Mouse (Mus musculus) CH12.LX (cell line): ENCODE measurements around the gene Cacna2d1. TPM values are rescaled to one million over a fixed set of nuclear protein-coding genes. Genes with fewer than 3 reads are reported as not detected.

ENCODE experiments used
- DNase-seq: peaks from one replicate; pipeline ENCODE4 v3.0.0-alpha.2; 2013; ENCODE audit errors: extremely low read depth
- H3K27ac ChIP-seq: 2 replicates; pipeline ENCODE4 v1.5.1; 2012; ENCODE audit warnings: low read depth, mild to moderate bottlenecking, control low read depth, moderate library complexity; ENCODE audit not compliant: insufficient read depth
- H3K27me3 ChIP-seq: replicated peaks from 2 replicates; pipeline ENCODE3; 2012; ENCODE audit warnings: inconsistent platforms
- H3K36me3 ChIP-seq, 2 experiments: replicated peaks in 1 of 2; 2 replicates each; pipeline versions ENCODE3 to v1.6.1; 2012; ENCODE audit warnings: inconsistent platforms in 1 of 2, low read length in 1 of 2, mild to moderate bottlenecking in 1 of 2, mixed read lengths in 1 of 2, moderate library complexity in 1 of 2; ENCODE audit not compliant: control insufficient read depth in 1 of 2, insufficient read depth in 1 of 2
- H3K4me1 ChIP-seq, 2 experiments: 2 replicates each; pipeline ENCODE4 v1.6.1; 2012; ENCODE audit warnings: inconsistent platforms in 1 of 2, moderate library complexity in 1 of 2; ENCODE audit not compliant: insufficient read depth in 2 of 2, control insufficient read depth in 1 of 2
- H3K4me2 ChIP-seq: 2 replicates; pipeline ENCODE4 v1.6.1; 2012; ENCODE audit warnings: low read depth, mild to moderate bottlenecking, control low read depth; ENCODE audit not compliant: poor library complexity, insufficient read depth, severe bottlenecking
- H3K4me3 ChIP-seq, 3 experiments: fragments of 150-350 bp in 1 of 3; sonication (generic) in 1 of 3; replicated peaks in 1 of 3; 2 replicates each; pipeline versions ENCODE3 to v1.5.1; 2011 to 2012; ENCODE audit warnings: low read depth in 2 of 3, low read length in 2 of 3, mild to moderate bottlenecking in 2 of 3, moderate library complexity in 2 of 3, control low read depth in 1 of 3, improper control_type of control experiment in 1 of 3, inconsistent platforms in 1 of 3, mixed read lengths in 1 of 3; ENCODE audit not compliant: poor library complexity in 1 of 3
- H3K79me2 ChIP-seq: replicated peaks from 2 replicates; pipeline ENCODE4 v1.6.1; 2012; ENCODE audit warnings: mild to moderate bottlenecking, moderate library complexity; ENCODE audit not compliant: control insufficient read depth, poor library complexity, insufficient read depth, severe bottlenecking; ENCODE audit errors: extremely low read depth
- H3K9ac ChIP-seq: 2 replicates; pipeline ENCODE4 v1.6.1; 2012; ENCODE audit warnings: low read depth, mild to moderate bottlenecking, control low read depth, moderate library complexity; ENCODE audit not compliant: insufficient read depth
- H3K9me3 ChIP-seq: replicated peaks from 2 replicates; pipeline ENCODE3; 2012; ENCODE audit warnings: low read length, inconsistent platforms, mixed read lengths
- BHLHE40 ChIP-seq: IDR thresholded peaks from 2 replicates; pipeline ENCODE4 v1.6.1; 2011; ENCODE audit warnings: mild to moderate bottlenecking, low read depth, low read length, improper control_type of control experiment
- CHD1 ChIP-seq: IDR thresholded peaks from 2 replicates; pipeline ENCODE4 v1.6.1; 2012; ENCODE audit warnings: low read depth, low read length, improper control_type of control experiment, inconsistent platforms
- E2F4 ChIP-seq: IDR thresholded peaks from 2 replicates; pipeline ENCODE4 v1.6.1; 2011; ENCODE audit warnings: low read depth, low read length, improper control_type of control experiment; ENCODE audit not compliant: insufficient replicate concordance
- ELF1 ChIP-seq: IDR thresholded peaks from 2 replicates; pipeline ENCODE4 v1.6.1; 2014; ENCODE audit warnings: low read depth, mild to moderate bottlenecking, inconsistent platforms, low read length, improper control_type of control experiment
- EP300 ChIP-seq: IDR thresholded peaks from 2 replicates; pipeline ENCODE4 v1.6.1; 2011; ENCODE audit warnings: low read length, improper control_type of control experiment
- ETS1 ChIP-seq: conservative IDR thresholded peaks from 2 replicates; pipeline ENCODE4 v1.6.1; 2012; ENCODE audit warnings: low read depth, mild to moderate bottlenecking, inconsistent platforms, low read length, improper control_type of control experiment, moderate library complexity
- HCFC1 ChIP-seq: IDR thresholded peaks from 2 replicates; pipeline ENCODE4 v1.6.1; 2012; ENCODE audit warnings: low read depth, mild to moderate bottlenecking, inconsistent platforms, low read length, improper control_type of control experiment
- IRF4 ChIP-seq: IDR thresholded peaks from 2 replicates; pipeline ENCODE4 v1.6.1; 2014; ENCODE audit warnings: low read depth, mild to moderate bottlenecking, inconsistent platforms, low read length, improper control_type of control experiment
- JUND ChIP-seq: conservative IDR thresholded peaks from 2 replicates; pipeline ENCODE4 v1.6.1; 2011; ENCODE audit warnings: low read depth, low read length, improper control_type of control experiment
- MAFK ChIP-seq: IDR thresholded peaks from 2 replicates; pipeline ENCODE4 v1.6.1; 2011; ENCODE audit warnings: low read length, improper control_type of control experiment; ENCODE audit not compliant: insufficient replicate concordance
- MAX ChIP-seq: IDR thresholded peaks from 2 replicates; pipeline ENCODE4 v1.6.1; 2011; ENCODE audit warnings: low read length, improper control_type of control experiment
- MAZ ChIP-seq: IDR thresholded peaks from 2 replicates; pipeline ENCODE4 v1.6.1; 2012; ENCODE audit warnings: low read depth, mild to moderate bottlenecking, inconsistent platforms, low read length, improper control_type of control experiment, moderate library complexity
- MYC ChIP-seq: IDR thresholded peaks from 2 replicates; pipeline ENCODE4 v1.6.1; 2011; ENCODE audit warnings: low read depth, mild to moderate bottlenecking, improper control_type of control experiment, low read length
- NRF1 ChIP-seq: IDR thresholded peaks from 2 replicates; pipeline ENCODE4 v1.6.1; 2014; ENCODE audit warnings: low read depth, mild to moderate bottlenecking, inconsistent platforms, low read length, improper control_type of control experiment, moderate library complexity
- POLR2AphosphoS2 ChIP-seq: IDR thresholded peaks from 2 replicates; pipeline ENCODE4 v1.6.1; 2011; ENCODE audit warnings: low read depth, low read length, improper control_type of control experiment
- SIN3A ChIP-seq: IDR thresholded peaks from 2 replicates; pipeline ENCODE4 v1.6.1; 2012; ENCODE audit warnings: low read length, improper control_type of control experiment, inconsistent platforms
- TBP ChIP-seq: conservative IDR thresholded peaks from 2 replicates; pipeline ENCODE4 v1.6.1; 2011; ENCODE audit warnings: low read depth, low read length, improper control_type of control experiment
- TCF12 ChIP-seq: IDR thresholded peaks from 2 replicates; pipeline ENCODE4 v1.6.1; 2014; ENCODE audit warnings: low read depth, mild to moderate bottlenecking, inconsistent platforms, low read length, improper control_type of control experiment
- USF2 ChIP-seq: conservative IDR thresholded peaks from 2 replicates; pipeline ENCODE4 v1.6.1; 2011; ENCODE audit warnings: low read depth, low read length, improper control_type of control experiment
- ZC3H11A ChIP-seq: IDR thresholded peaks from 2 replicates; pipeline ENCODE4 v1.6.1; 2012; ENCODE audit warnings: low read depth, mild to moderate bottlenecking, inconsistent platforms, low read length, improper control_type of control experiment
- ZKSCAN1 ChIP-seq: IDR thresholded peaks from 2 replicates; pipeline ENCODE4 v1.6.1; 2012; ENCODE audit warnings: low read depth, inconsistent platforms, low read length, improper control_type of control experiment, borderline replicate concordance
- ZMIZ1 ChIP-seq: IDR thresholded peaks from 2 replicates; pipeline ENCODE4 v1.6.1; 2012; ENCODE audit warnings: low read depth, mild to moderate bottlenecking, inconsistent platforms, low read length, improper control_type of control experiment
- dilution Hi-C: fragments of 300-500 bp; cut with MboI; formaldehyde crosslinking; loops from 2 replicates; pipeline ENCODE4 v1.14.3; 2020; ENCODE audit warnings: low sequenced_read_pairs; ENCODE audit not compliant: extremely low pct_unique_long_range_greater_than_20kb, extremely low pct_ligation_motif_present
- in situ Hi-C: fragments of 300-500 bp; cut with MboI; formaldehyde crosslinking; loops from 3 replicates; pipeline ENCODE4 v1.14.3; 2019; ENCODE audit warnings: low sequenced_read_pairs, low pct_ligation_motif_present, low pct_unique_long_range_greater_than_20kb, mixed read lengths
- polyA plus RNA-seq: library from polyadenylated mRNA; unstranded; fragments of >175 nt; gene quantifications from 2 replicates; pipeline ENCODE4 v1.2.1, GENCODE M21; 2012; ENCODE audit warnings: low read depth; ENCODE audit not compliant: insufficient read length
- total RNA-seq, 2 experiments: library from RNA; depleted of rRNA; stranded (reverse); fragments of 300-350 nt in 1 of 2; fragments of >200 nt in 1 of 2; gene quantifications; 2 replicates each; pipeline ENCODE4 v1.2.3; 2012 to 2014

The Cacna2d1 gene
- total and polyA plus RNA-seq, 3 experiments, result 0.13 to 1.3 (median 0.28) TPM

GRCm38 (mm10) chr5:16294708-16295107 lies 360.2 kb downstream of the Cacna2d1 start:
- H3K27ac ChIP-seq, result no peak overlapping the region
- no peaks in the 10 kb centered on the region for H3K36me3 ChIP-seq
- H3K4me2 ChIP-seq, result no peak overlapping the region
- DNase-seq, result no peak
- in situ Hi-C loops, result no loop called here
- H3K79me2 ChIP-seq, result no peaks in the 10 kb centered on the region
- no peak for TF ChIP-seq MAZ
- TF ChIP-seq HCFC1, result no peak
- TF ChIP-seq TBP, result no peak
- TF ChIP-seq ZKSCAN1, result no peak
- no peak for TF ChIP-seq E2F4
- H3K9ac ChIP-seq, result no peak overlapping the region
- H3K27me3 ChIP-seq, result no peaks in the 10 kb centered on the region
- dilution Hi-C loops, result no loop called here
- H3K4me3 ChIP-seq, result no peak overlapping the region
- H3K9me3 ChIP-seq, result peaks cover 2% of the 10 kb centered on the region
- H3K4me1 ChIP-seq, result no peaks in the 10 kb centered on the region

- Histone ChIP-seq H3K9me3 (peaks cover 2% of the 10 kb centered on the region), H3K27me3 (no peaks in the 10 kb centered on the region), H3K27ac (no peak overlapping the region), H3K4me3 (no peak overlapping the region), H3K79me2 (no peaks in the 10 kb centered on the region), H3K9ac (no peak overlapping the region), H3K4me2 (no peak overlapping the region), H3K4me1 (peaks cover 0 to 6% of the 10 kb centered on the region in 2 experiments; a peak in 2 of 4 replicates), H3K36me3 (no peaks in the 10 kb centered on the region)
- DNase-seq, result no peak
- in situ Hi-C loops, result no loop called here
- no peak for TF ChIP-seq CHD1
- TF ChIP-seq ELF1, result no peak
- no peak for TF ChIP-seq POLR2AphosphoS2
- TF ChIP-seq TBP, result no peak
- TF ChIP-seq EP300, result no peak
- no peak for TF ChIP-seq NRF1
- dilution Hi-C loops, result no loop called here
These were observed 362.8 kb downstream of the Cacna2d1 start for GRCm38 (mm10) chr5:16297170-16297771.

GRCm38 (mm10) chr5:16299631-16300030 lies 365.1 kb downstream of the Cacna2d1 start:
- H3K27me3 ChIP-seq, result no peaks in the 10 kb centered on the region
- H3K79me2 ChIP-seq, result no peaks in the 10 kb centered on the region
- no peak overlapping the region for H3K4me3 ChIP-seq
- no peaks in the 10 kb centered on the region for H3K36me3 ChIP-seq
- H3K9ac ChIP-seq, result no peak overlapping the region
- dilution Hi-C loops, result no loop called here
- no peak for DNase-seq
- H3K27ac ChIP-seq, result no peak overlapping the region
- H3K9me3 ChIP-seq, result peaks cover 2% of the 10 kb centered on the region
- H3K4me2 ChIP-seq, result no peak overlapping the region
- in situ Hi-C loops, result loop anchor here (10.0 kb wide), 1 partner anchor 565 kb away; no protein-coding TSS in a partner anchor
- peaks cover 0 to 6% of the 10 kb centered on the region in 2 experiments; a peak in 2 of 4 replicates for H3K4me1 ChIP-seq
- TF ChIP-seq IRF4 (peak; percentile 57; the same call in 1 of the 2 replicates), SIN3A (peak; percentile 44; the same call in 1 of the 2 replicates), MAFK (no peak), TCF12 (peak; percentile 64), MYC (no peak), NRF1 (no peak), EP300 (peak; percentile 70), ETS1 (no peak; the same call in 1 of the 2 replicates), POLR2AphosphoS2 (no peak), USF2 (no peak), ZC3H11A (no peak), JUND (no peak), MAX (no peak), BHLHE40 (peak; percentile 24; the same call in 1 of the 2 replicates), ZMIZ1 (no peak), HCFC1 (no peak)
